ENCODE assay signal across 23 mouse cellular contexts in the genomic region with DNA sequence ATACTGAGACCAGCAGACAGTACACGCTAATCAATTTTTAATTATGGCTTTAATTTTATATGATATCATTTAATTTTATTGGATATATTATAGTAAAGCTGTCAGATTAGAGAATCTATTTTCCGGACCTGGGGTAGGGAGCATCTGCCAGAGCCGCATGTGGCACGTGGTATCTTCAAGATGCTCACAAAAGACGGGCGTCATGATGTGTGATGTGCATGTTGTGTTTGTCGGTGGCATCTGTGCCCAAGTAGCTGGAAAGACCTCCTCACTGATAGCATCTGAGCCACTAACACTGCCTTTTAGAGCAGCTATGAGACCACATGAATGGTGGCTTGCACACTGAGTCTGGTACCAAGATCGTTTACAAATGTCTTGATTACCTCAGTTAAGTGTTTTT.
A peak's percentile ranks its signal among the peaks of the same experiment; 100 is the strongest.
DNase-seq lines count a peak whose midpoint lies in the region; ATAC-seq and TF ChIP-seq lines count a peak whose summit lies in the region.
"Had no signal": no experiment of that assay in that cellular context is flagged by ENCODE, and none has a peak within 500 bp of the region (broad histone marks: within the 10 kb centered on the region; RNA-seq: fewer than 3 reads in every experiment).

No protein-coding gene starts in this region.

- peak; percentile 42; the same call in 1 of the 2 replicates for ATAC-seq in hindbrain, embryonic 15.5 days (ENCODE audit: low FRiP score, low read depth)
- ATAC-seq in hindbrain, embryonic 12.5 days (ENCODE audit: low FRiP score), result no peak
- ATAC-seq in hindbrain, postnatal 0 days, result no peak
- ATAC-seq in hindbrain, embryonic 11.5 days (ENCODE audit: low FRiP score), result no peak
- ATAC-seq in midbrain, postnatal 0 days (ENCODE audit: low FRiP score), result no peak
- ATAC-seq in midbrain, embryonic 15.5 days (replicated peaks), result no peak
- ATAC-seq in neural tube, embryonic 15.5 days (ENCODE audit: low FRiP score), result peak; percentile 76; the same call in 1 of the 2 replicates
- ATAC-seq in erythroid progenitor cell, adult 5-6 weeks (replicated peaks; ENCODE audit: low FRiP score, poor library complexity, severe bottlenecking), result no peak
- ATAC-seq: forebrain, embryonic 13.5 days; forebrain, embryonic 15.5 days had no signal

- DNase-seq in hindbrain, postnatal 0 days (ENCODE audit: low spot score), result peak; percentile 17
- no peak for DNase-seq in hindbrain, embryonic 11.5 days (ENCODE audit: low spot score)
- peak; percentile 5 for DNase-seq in midbrain, postnatal 0 days (ENCODE audit: low spot score)
- DNase-seq: adrenal gland, adult 2 months; adrenal gland, postnatal 10 days; adrenal gland, postnatal 25 days; cerebellum, adult 11 months; cerebellum, adult 18-20 months; cerebellum, adult 8-10 months; cerebellum, adult 9-11 months; cerebellum, postnatal 14 days; cerebellum, postnatal 36 days; embryo, embryonic 11 days had no signal

- H3K27me3 ChIP-seq in hindbrain, embryonic 15.5 days, result no peaks in the 10 kb centered on the region
- H3K27me3 ChIP-seq in hindbrain, embryonic 12.5 days, result no peaks in the 10 kb centered on the region
- no peaks in the 10 kb centered on the region for H3K27me3 ChIP-seq in hindbrain, postnatal 0 days (ENCODE audit: insufficient read depth, low read length)
- H3K27me3 ChIP-seq in hindbrain, embryonic 11.5 days (ENCODE audit: control insufficient read depth, insufficient read depth, low read length), result no peaks in the 10 kb centered on the region
- H3K27me3 ChIP-seq in midbrain, postnatal 0 days (ENCODE audit: insufficient read depth, low read length), result no peaks in the 10 kb centered on the region
- H3K27me3 ChIP-seq in midbrain, embryonic 15.5 days (replicated peaks), result no peaks in the 10 kb centered on the region
- H3K27me3 ChIP-seq in neural tube, embryonic 15.5 days (replicated peaks), result no peaks in the 10 kb centered on the region
- H3K27me3 ChIP-seq: embryonic facial prominence, embryonic 13.5 days; embryonic facial prominence, embryonic 15.5 days; forebrain, embryonic 13.5 days; forebrain, embryonic 15.5 days had no signal

- H3K4me2 ChIP-seq in hindbrain, embryonic 15.5 days, result no peak overlapping the region
- no peak overlapping the region for H3K4me2 ChIP-seq in hindbrain, embryonic 12.5 days (replicated peaks)
- H3K4me2 ChIP-seq in hindbrain, postnatal 0 days (ENCODE audit: low read depth, low read length), result no peak overlapping the region
- H3K4me2 ChIP-seq in hindbrain, embryonic 11.5 days (replicated peaks; ENCODE audit: low read depth, low read length), result no peak overlapping the region
- no peak overlapping the region for H3K4me2 ChIP-seq in midbrain, postnatal 0 days (ENCODE audit: low read depth, low read length, poor library complexity, severe bottlenecking)
- H3K4me2 ChIP-seq in midbrain, embryonic 15.5 days, result no peak overlapping the region
- H3K4me2 ChIP-seq in neural tube, embryonic 15.5 days, result no peak overlapping the region
- H3K4me2 ChIP-seq: embryonic facial prominence, embryonic 13.5 days; embryonic facial prominence, embryonic 15.5 days; forebrain, embryonic 13.5 days; forebrain, embryonic 15.5 days had no signal

- no peak overlapping the region for H3K9ac ChIP-seq in hindbrain, embryonic 15.5 days
- H3K9ac ChIP-seq in hindbrain, embryonic 12.5 days, result no peak overlapping the region
- H3K9ac ChIP-seq in hindbrain, postnatal 0 days (replicated peaks; ENCODE audit: low read length), result no peak overlapping the region
- no peak overlapping the region for H3K9ac ChIP-seq in hindbrain, embryonic 11.5 days (ENCODE audit: low read depth, low read length)
- no peak overlapping the region for H3K9ac ChIP-seq in midbrain, postnatal 0 days (replicated peaks; ENCODE audit: low read length, poor library complexity, severe bottlenecking)
- no peak overlapping the region for H3K9ac ChIP-seq in midbrain, embryonic 15.5 days
- no peak overlapping the region for H3K9ac ChIP-seq in neural tube, embryonic 15.5 days (replicated peaks)
- H3K9ac ChIP-seq: embryonic facial prominence, embryonic 13.5 days; embryonic facial prominence, embryonic 15.5 days; forebrain, embryonic 13.5 days; forebrain, embryonic 15.5 days had no signal

- no peaks in the 10 kb centered on the region for H3K36me3 ChIP-seq in hindbrain, embryonic 15.5 days
- H3K36me3 ChIP-seq in hindbrain, embryonic 12.5 days, result no peaks in the 10 kb centered on the region
- no peaks in the 10 kb centered on the region for H3K36me3 ChIP-seq in hindbrain, postnatal 0 days (ENCODE audit: insufficient read depth, low read length)
- H3K36me3 ChIP-seq in hindbrain, embryonic 11.5 days (ENCODE audit: control insufficient read depth, insufficient read depth, low read length), result no peaks in the 10 kb centered on the region
- no peaks in the 10 kb centered on the region for H3K36me3 ChIP-seq in midbrain, postnatal 0 days (ENCODE audit: insufficient read depth, low read length)
- no peaks in the 10 kb centered on the region for H3K36me3 ChIP-seq in midbrain, embryonic 15.5 days (replicated peaks)
- H3K36me3 ChIP-seq in neural tube, embryonic 15.5 days, result no peaks in the 10 kb centered on the region
- H3K36me3 ChIP-seq: embryonic facial prominence, embryonic 13.5 days; embryonic facial prominence, embryonic 15.5 days; forebrain, embryonic 15.5 days had no signal

- H3K27ac ChIP-seq in hindbrain, embryonic 15.5 days (replicated peaks), result no peak overlapping the region
- no peak overlapping the region for H3K27ac ChIP-seq in hindbrain, embryonic 12.5 days
- H3K27ac ChIP-seq in hindbrain, postnatal 0 days, result no peak overlapping the region
- H3K27ac ChIP-seq in hindbrain, embryonic 11.5 days (ENCODE audit: low read depth, low read length), result no peak overlapping the region
- H3K27ac ChIP-seq in midbrain, postnatal 0 days (ENCODE audit: low read depth, low read length), result no peak overlapping the region
- no peak overlapping the region for H3K27ac ChIP-seq in midbrain, embryonic 15.5 days
- H3K27ac ChIP-seq in neural tube, embryonic 15.5 days (replicated peaks), result no peak overlapping the region
- H3K27ac ChIP-seq: embryonic facial prominence, embryonic 13.5 days; embryonic facial prominence, embryonic 15.5 days; forebrain, embryonic 13.5 days; forebrain, embryonic 15.5 days had no signal

- no peak for TF ChIP-seq CTCF in hindbrain, postnatal 0 days (IDR thresholded peaks at IDR 0.05; ENCODE audit: low read depth)
- TF ChIP-seq CTCF in midbrain, postnatal 0 days (IDR thresholded peaks at IDR 0.05), result no peak

- H3K4me1 ChIP-seq in hindbrain, embryonic 15.5 days (replicated peaks), result no peaks in the 10 kb centered on the region
- no peaks in the 10 kb centered on the region for H3K4me1 ChIP-seq in hindbrain, embryonic 12.5 days
- no peaks in the 10 kb centered on the region for H3K4me1 ChIP-seq in hindbrain, postnatal 0 days (ENCODE audit: insufficient read depth, low read length)
- no peaks in the 10 kb centered on the region for H3K4me1 ChIP-seq in hindbrain, embryonic 11.5 days (replicated peaks; ENCODE audit: control insufficient read depth, insufficient read depth, low read length)
- H3K4me1 ChIP-seq in midbrain, postnatal 0 days (ENCODE audit: insufficient read depth, low read length), result no peaks in the 10 kb centered on the region
- no peaks in the 10 kb centered on the region for H3K4me1 ChIP-seq in midbrain, embryonic 15.5 days
- no peaks in the 10 kb centered on the region for H3K4me1 ChIP-seq in neural tube, embryonic 15.5 days
- H3K4me1 ChIP-seq: embryonic facial prominence, embryonic 13.5 days; embryonic facial prominence, embryonic 15.5 days; forebrain, embryonic 13.5 days; forebrain, embryonic 15.5 days had no signal

- H3K9me3 ChIP-seq in hindbrain, embryonic 15.5 days, result no peaks in the 10 kb centered on the region
- H3K9me3 ChIP-seq in hindbrain, embryonic 12.5 days (replicated peaks), result no peaks in the 10 kb centered on the region
- H3K9me3 ChIP-seq in hindbrain, postnatal 0 days (ENCODE audit: low read length), result no peaks in the 10 kb centered on the region
- H3K9me3 ChIP-seq in hindbrain, embryonic 11.5 days (ENCODE audit: control insufficient read depth, low read length), result no peaks in the 10 kb centered on the region
- no peaks in the 10 kb centered on the region for H3K9me3 ChIP-seq in midbrain, postnatal 0 days (ENCODE audit: low read length)
- no peaks in the 10 kb centered on the region for H3K9me3 ChIP-seq in midbrain, embryonic 15.5 days
- H3K9me3 ChIP-seq in neural tube, embryonic 15.5 days (replicated peaks), result no peaks in the 10 kb centered on the region
- H3K9me3 ChIP-seq: embryonic facial prominence, embryonic 13.5 days; embryonic facial prominence, embryonic 15.5 days; forebrain, embryonic 13.5 days; forebrain, embryonic 15.5 days had no signal

- 74% methylated on average over 8 of the region's 8 CpGs for WGBS in hindbrain, embryonic 15.5 days
- WGBS in hindbrain, embryonic 12.5 days, result 88% methylated on average over 8 of the region's 8 CpGs
- WGBS in hindbrain, postnatal 0 days, result 66% methylated on average over 8 of the region's 8 CpGs
- WGBS in hindbrain, embryonic 11.5 days, result 92% methylated on average over 8 of the region's 8 CpGs
- WGBS in midbrain, postnatal 0 days, result 88% methylated on average over 8 of the region's 8 CpGs
- 86% methylated on average over 8 of the region's 8 CpGs for WGBS in midbrain, embryonic 15.5 days
- 57% methylated on average over 8 of the region's 8 CpGs for WGBS in neural tube, embryonic 15.5 days

- H3K4me3 ChIP-seq in hindbrain, embryonic 15.5 days, result no peak overlapping the region
- H3K4me3 ChIP-seq in hindbrain, embryonic 12.5 days, result no peak overlapping the region
- no peak overlapping the region for H3K4me3 ChIP-seq in hindbrain, postnatal 0 days (ENCODE audit: low read length)
- no peak overlapping the region for H3K4me3 ChIP-seq in hindbrain, embryonic 11.5 days (ENCODE audit: low read depth, low read length)
- no peak overlapping the region for H3K4me3 ChIP-seq in midbrain, postnatal 0 days (ENCODE audit: low read depth, low read length)
- H3K4me3 ChIP-seq in midbrain, embryonic 15.5 days, result no peak overlapping the region
- no peak overlapping the region for H3K4me3 ChIP-seq in neural tube, embryonic 15.5 days (replicated peaks)
- H3K4me3 ChIP-seq: embryonic facial prominence, embryonic 13.5 days; embryonic facial prominence, embryonic 15.5 days; erythroblast, embryonic 14.5 days; forebrain, embryonic 13.5 days; forebrain, embryonic 15.5 days had no signal

Comparison
In these comparisons a context has a peak if more than half of its experiments do, and no peak if none do; other contexts are left out.
1. ATAC-seq: peak in hindbrain, embryonic 15.5 days (single experiment) and neural tube, embryonic 15.5 days (single experiment); none in hindbrain, embryonic 12.5 days (single experiment), hindbrain, postnatal 0 days (single experiment), hindbrain, embryonic 11.5 days (single experiment), midbrain, postnatal 0 days (single experiment), midbrain, embryonic 15.5 days (single experiment) and erythroid progenitor cell, adult 5-6 weeks (single experiment).